Mouse (Mus musculus) liver, embryonic 14.5 days (tissue): ENCODE results near the gene C5ar1. TPM values are rescaled to one million over a fixed set of nuclear protein-coding genes. Genes with fewer than 3 reads are reported as not detected.

ENCODE experiments used
- ATAC-seq: fragments of 200-750 bp; cut with Nextera tagmentation; 2 replicates; pipeline ENCODE4 v1.8.0; 2017; ENCODE audit warnings: moderate number of reproducible peaks, mild to moderate bottlenecking, moderate library complexity; ENCODE audit not compliant: insufficient read depth
- DNase-seq, 3 experiments: peaks; one replicate each; pipeline ENCODE4 v3.0.0-alpha.2; 2012 to 2013; ENCODE audit warnings: low read depth in 3 of 3, low spot score in 3 of 3
- H3K27ac ChIP-seq: fragments of 300-500 bp; sonication (generic); 2 replicates; pipeline ENCODE4 v1.5.1; 2014; ENCODE audit warnings: moderate library complexity, mild to moderate bottlenecking, control low read depth, inconsistent platforms
- H3K27me3 ChIP-seq: fragments of 300-500 bp; sonication (generic); 2 replicates; pipeline ENCODE4 v1.6.1; 2014; ENCODE audit warnings: mild to moderate bottlenecking, low read length, moderate library complexity; ENCODE audit not compliant: control insufficient read depth, insufficient read depth
- H3K36me3 ChIP-seq: fragments of 300-500 bp; sonication (generic); replicated peaks from 2 replicates; pipeline ENCODE4 v1.6.1; 2014; ENCODE audit warnings: low read depth; ENCODE audit not compliant: control insufficient read depth, insufficient read depth
- H3K4me1 ChIP-seq, 2 experiments: fragments of 200-500 bp in 1 of 2; fragments of 300-500 bp in 1 of 2; sonication (generic) in 1 of 2; replicated peaks; 2 replicates each; pipeline ENCODE4 v1.6.1; 2012 to 2014; ENCODE audit warnings: antibody characterized with exemption in 1 of 2, inconsistent platforms in 1 of 2, low read length in 1 of 2; ENCODE audit not compliant: control insufficient read depth in 2 of 2, insufficient read depth in 2 of 2
- H3K4me2 ChIP-seq: fragments of 300-500 bp; sonication (generic); 2 replicates; pipeline ENCODE4 v1.6.1; 2014; ENCODE audit warnings: low read depth, mild to moderate bottlenecking, control low read depth, moderate library complexity
- H3K4me3 ChIP-seq, 2 experiments: fragments of 200-500 bp in 1 of 2; fragments of 300-500 bp in 1 of 2; sonication (generic) in 1 of 2; 2 replicates each; pipeline ENCODE4 v1.5.1; 2012 to 2014; ENCODE audit warnings: low read depth in 2 of 2, low read length in 2 of 2, mild to moderate bottlenecking in 2 of 2, control low read depth in 1 of 2, inconsistent platforms in 1 of 2, moderate library complexity in 1 of 2; ENCODE audit not compliant: insufficient read depth in 1 of 2
- H3K9ac ChIP-seq: fragments of 300-500 bp; sonication (generic); replicated peaks from 2 replicates; pipeline ENCODE4 v1.6.1; 2014; ENCODE audit warnings: mild to moderate bottlenecking, control low read depth, moderate library complexity
- H3K9me3 ChIP-seq: fragments of 300-500 bp; sonication (generic); 2 replicates; pipeline ENCODE4 v1.6.1; 2016; ENCODE audit warnings: low read length, mixed read lengths; ENCODE audit not compliant: control insufficient read depth
- CTCF ChIP-seq: IDR thresholded peaks from 2 replicates; pipeline ENCODE4 v1.5.1; 2016; ENCODE audit warnings: antibody characterized with exemption, low read depth, control low read depth
- EP300 ChIP-seq: IDR thresholded peaks from 2 replicates; pipeline ENCODE4 v1.6.1; 2016; ENCODE audit warnings: antibody characterized with exemption, low read depth
- WGBS: fragments of 180-500 bp; shearing (Covaris S2); extraction: QIAGEN DNeasy Blood & Tissue Kit; methylation state at CpG from one replicate; pipeline ENCODE4 v1.1.7; 2014; ENCODE audit not compliant: insufficient replicate concordance; 5-methylcytosine and 5-hydroxymethylcytosine counted together
- polyA plus RNA-seq, 2 experiments: library from polyadenylated mRNA; depleted of rRNA in 1 of 2; stranded (reverse) in 1 of 2; unstranded in 1 of 2; fragments of >200 nt; fragmentation: Nextera tagmentation in 1 of 2; extraction: Ambion mirVana in 1 of 2; gene quantifications; 2 replicates each; pipeline versions ENCODE4 v1.2.1 to v1.2.3; 2012 to 2014

Gene C5ar1
- polyA plus RNA-seq, 2 experiments: 0.95 to 1.9 TPM

DNA sequence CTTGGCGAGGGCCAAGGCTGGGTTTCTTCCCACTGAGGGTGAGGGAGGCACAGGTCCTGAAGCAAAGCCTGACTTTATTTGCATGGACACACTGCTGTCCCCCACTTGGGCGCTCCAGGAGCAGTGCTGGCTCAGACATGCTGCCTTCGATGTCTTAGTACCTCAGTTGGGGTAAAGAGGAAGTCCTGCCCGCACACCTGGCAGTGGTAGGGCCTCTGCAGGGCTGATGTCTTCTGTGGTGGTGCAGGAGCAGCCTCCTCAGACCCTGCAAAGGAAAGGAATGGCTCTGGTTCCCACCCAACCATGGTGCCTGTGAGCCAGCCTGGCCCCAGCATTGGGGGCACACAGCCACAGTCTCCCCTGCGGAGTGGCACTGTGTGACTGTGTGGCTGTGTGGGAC, 62.2 kb downstream of the C5ar1 start:
- Histone ChIP-seq H3K4me1 (no peaks in the 10 kb centered on the region), H3K9ac (no peak overlapping the region), H3K9me3 (no peaks in the 10 kb centered on the region), H3K4me2 (no peak overlapping the region), H3K27me3 (no peaks in the 10 kb centered on the region), H3K36me3 (no peaks in the 10 kb centered on the region; the same call in 1 of the 2 replicates), H3K4me3 (no peak overlapping the region), H3K27ac (no peak overlapping the region)
- WGBS: 62% methylated on average over 5 of the region's 5 CpGs
- TF ChIP-seq CTCF (no peak), EP300 (no peak)
- DNase-seq: no peak
- ATAC-seq: no peak

Other genes with a start within 250 kb of the C5ar1 start
- 1.8 and 2.2 TPM in 2 replicates for gene Bicra, start 211.6 kb downstream of the C5ar1 start, polyA plus RNA-seq (2012; rRNA removed)
- 0.83 and 1.5 TPM in 2 replicates for gene Bicra, start 211.6 kb downstream of the C5ar1 start, polyA plus RNA-seq (2014; fragmentation: Nextera tagmentation; extraction: Ambion mirVana)
- 0.02 TPM in 1 of 2 replicates, not detected in the other for gene Zfp541, start 197.7 kb downstream of the C5ar1 start, polyA plus RNA-seq (2012; rRNA removed)
- not detected in 2 replicates for gene Zfp541, start 197.7 kb downstream of the C5ar1 start, polyA plus RNA-seq (2014; fragmentation: Nextera tagmentation; extraction: Ambion mirVana)
- 88.9 and 110 TPM in 2 replicates for gene Napa, start 161.1 kb downstream of the C5ar1 start, polyA plus RNA-seq (2012; rRNA removed)
- gene Napa, start 161.1 kb downstream of the C5ar1 start, polyA plus RNA-seq (2014; fragmentation: Nextera tagmentation; extraction: Ambion mirVana): 107 and 112 TPM in 2 replicates
- gene Kptn, start 139.6 kb downstream of the C5ar1 start, polyA plus RNA-seq (2012; rRNA removed): 5.7 and 7.5 TPM in 2 replicates
- gene Kptn, start 139.6 kb downstream of the C5ar1 start, polyA plus RNA-seq (2014; fragmentation: Nextera tagmentation; extraction: Ambion mirVana): 8.2 and 8.6 TPM in 2 replicates
- gene Slc8a2, start 129.7 kb downstream of the C5ar1 start, polyA plus RNA-seq (2012; rRNA removed): 0.08 and 0.11 TPM in 2 replicates
- not detected in 2 replicates for gene Slc8a2, start 129.7 kb downstream of the C5ar1 start, polyA plus RNA-seq (2014; fragmentation: Nextera tagmentation; extraction: Ambion mirVana)
- gene Meis3, start 84.5 kb downstream of the C5ar1 start, polyA plus RNA-seq (2012; rRNA removed): 1.2 and 1.6 TPM in 2 replicates
- gene Meis3, start 84.5 kb downstream of the C5ar1 start, polyA plus RNA-seq (2014; fragmentation: Nextera tagmentation; extraction: Ambion mirVana): 0.70 and 1.0 TPM in 2 replicates
- 5.0 and 5.3 TPM in 2 replicates for gene Dhx34, start 37.5 kb downstream of the C5ar1 start, polyA plus RNA-seq (2012; rRNA removed)
- 3.6 and 3.7 TPM in 2 replicates for gene Dhx34, start 37.5 kb downstream of the C5ar1 start, polyA plus RNA-seq (2014; fragmentation: Nextera tagmentation; extraction: Ambion mirVana)
- 0.47 and 0.56 TPM in 2 replicates for gene C5ar2, start 15.4 kb downstream of the C5ar1 start, polyA plus RNA-seq (2012; rRNA removed)
- 0.30 and 0.33 TPM in 2 replicates for gene C5ar2, start 15.4 kb downstream of the C5ar1 start, polyA plus RNA-seq (2014; fragmentation: Nextera tagmentation; extraction: Ambion mirVana)
- gene Inafm1, start 14.1 kb upstream of the C5ar1 start, polyA plus RNA-seq (2012; rRNA removed): 7.9 and 8.3 TPM in 2 replicates
- 3.5 and 4.0 TPM in 2 replicates for gene Inafm1, start 14.1 kb upstream of the C5ar1 start, polyA plus RNA-seq (2014; fragmentation: Nextera tagmentation; extraction: Ambion mirVana)
- gene Ccdc9, start 27.3 kb upstream of the C5ar1 start, polyA plus RNA-seq (2012; rRNA removed): 15.9 and 24.7 TPM in 2 replicates
- 4.2 and 7.6 TPM in 2 replicates for gene Ccdc9, start 27.3 kb upstream of the C5ar1 start, polyA plus RNA-seq (2014; fragmentation: Nextera tagmentation; extraction: Ambion mirVana)
- 3.2 and 3.8 TPM in 2 replicates for gene Bbc3, start 48.9 kb upstream of the C5ar1 start, polyA plus RNA-seq (2012; rRNA removed)
- gene Bbc3, start 48.9 kb upstream of the C5ar1 start, polyA plus RNA-seq (2014; fragmentation: Nextera tagmentation; extraction: Ambion mirVana): 2.0 and 3.3 TPM in 2 replicates
- gene Sae1, start 128.3 kb upstream of the C5ar1 start, polyA plus RNA-seq (2012; rRNA removed): 35.0 and 55.6 TPM in 2 replicates
- gene Sae1, start 128.3 kb upstream of the C5ar1 start, polyA plus RNA-seq (2014; fragmentation: Nextera tagmentation; extraction: Ambion mirVana): 89.3 and 95.5 TPM in 2 replicates
- 13.7 and 15.2 TPM in 2 replicates for gene Zc3h4, start 141.4 kb upstream of the C5ar1 start, polyA plus RNA-seq (2012; rRNA removed)
- 6.0 TPM in 2 replicates for gene Zc3h4, start 141.4 kb upstream of the C5ar1 start, polyA plus RNA-seq (2014; fragmentation: Nextera tagmentation; extraction: Ambion mirVana)
- 21.5 and 23.6 TPM in 2 replicates for gene Tmem160, start 193.2 kb upstream of the C5ar1 start, polyA plus RNA-seq (2012; rRNA removed)
- gene Tmem160, start 193.2 kb upstream of the C5ar1 start, polyA plus RNA-seq (2014; fragmentation: Nextera tagmentation; extraction: Ambion mirVana): 34.5 and 36.9 TPM in 2 replicates
- not detected in 2 replicates for gene Npas1, start 218.2 kb upstream of the C5ar1 start, polyA plus RNA-seq (2012; rRNA removed)
- not detected in 2 replicates for gene Npas1, start 218.2 kb upstream of the C5ar1 start, polyA plus RNA-seq (2014; fragmentation: Nextera tagmentation; extraction: Ambion mirVana)